ENCODE assay signal across 9 mouse cellular contexts in genomic region chr4:41696930-41697841, GRCm38 (mm10). TPM values are rescaled to one million over a fixed set of nuclear protein-coding genes. Genes with fewer than 3 reads are reported as not detected.
DNase-seq lines count a peak whose midpoint lies in the region; ATAC-seq and TF ChIP-seq lines count a peak whose summit lies in the region.
"Not testable (repeated sequence)": the region's sequence is repeated elsewhere in the genome, so short reads cannot be mapped to it uniquely, and the experiment has no call there.
"Had no signal": no experiment of that assay in that cellular context is flagged by ENCODE, and none has a peak within 500 bp of the region (broad histone marks: within the 10 kb centered on the region; RNA-seq: fewer than 3 reads in every experiment).

Gene Cntfr, minus strand, starts transcription at chr4:41697089.

- H3K79me2 ChIP-seq in C2C12 (ENCODE audit: control insufficient read depth, insufficient read depth); liver, adult 2 months (ENCODE audit: control insufficient read depth, insufficient read depth, low read length): not testable (repeated sequence)

- not testable (repeated sequence) for ATAC-seq in forebrain, embryonic 11.5 days (replicated peaks; ENCODE audit: low FRiP score); heart, embryonic 14.5 days (ENCODE audit: insufficient number of reproducible peaks, insufficient read depth, low FRiP score, low read depth); kidney, postnatal 0 days (replicated peaks; ENCODE audit: low FRiP score, low read depth); stomach, embryonic 14.5 days (ENCODE audit: insufficient number of reproducible peaks, insufficient read depth, low FRiP score, low read depth)

- not testable (repeated sequence) for H3K9me3 ChIP-seq in forebrain, embryonic 11.5 days (ENCODE audit: control insufficient read depth, low read length); heart, embryonic 14.5 days (ENCODE audit: control insufficient read depth, low read length); kidney, postnatal 0 days (replicated peaks; ENCODE audit: low read length); stomach, embryonic 14.5 days (ENCODE audit: control insufficient read depth, low read depth, low read length)

- not testable (repeated sequence) for H3K9ac ChIP-seq in forebrain, embryonic 11.5 days (ENCODE audit: low read length); heart, embryonic 14.5 days (ENCODE audit: low read length); kidney, postnatal 0 days (ENCODE audit: low read depth, low read length); liver, adult 2 months (ENCODE audit: low read depth, low read length); stomach, embryonic 14.5 days (replicated peaks; ENCODE audit: low read depth, low read length)

- not testable (repeated sequence) for H3K27ac ChIP-seq in forebrain, embryonic 11.5 days (ENCODE audit: low read depth, low read length); heart, embryonic 14.5 days (replicated peaks in 1 of 2; ENCODE audit: control insufficient read depth in 1 of 2, insufficient read depth in 1 of 2, low read depth in 2 of 2, low read length in 2 of 2); kidney, postnatal 0 days; liver, adult 2 months (replicated peaks; ENCODE audit: insufficient read depth, low read depth, low read length); stomach, embryonic 14.5 days (ENCODE audit: low read length)

- H3K27me3 ChIP-seq in C2C12 (ENCODE audit: control insufficient read depth, insufficient read depth, insufficient read length); forebrain, embryonic 11.5 days (ENCODE audit: control insufficient read depth, insufficient read depth, low read length); heart, embryonic 14.5 days (ENCODE audit: control insufficient read depth, insufficient read depth, low read length); kidney, postnatal 0 days (ENCODE audit: insufficient read depth, low read length); liver, adult 2 months (ENCODE audit: control insufficient read depth, insufficient read depth, low read length); stomach, embryonic 14.5 days (ENCODE audit: control insufficient read depth, insufficient read depth, low read length): not testable (repeated sequence)

- H3ac ChIP-seq in C2C12 (ENCODE audit: control insufficient read depth, insufficient read length, low read depth), result not testable (repeated sequence)

- not testable (repeated sequence) for H3K36me3 ChIP-seq in C2C12 (ENCODE audit: control insufficient read depth, insufficient read depth); forebrain, embryonic 11.5 days (ENCODE audit: control insufficient read depth, insufficient read depth, low read length); heart, embryonic 14.5 days (ENCODE audit: control insufficient read depth, insufficient read depth, low read length); kidney, postnatal 0 days (ENCODE audit: insufficient read depth, low read length); liver, adult 2 months (ENCODE audit: control insufficient read depth, insufficient read depth, low read length); stomach, embryonic 14.5 days (ENCODE audit: control insufficient read depth, insufficient read depth, low read length)

- TF ChIP-seq CTCF in C2C12 (IDR thresholded peaks at IDR 0.05; ENCODE audit: control insufficient read depth, insufficient read depth, insufficient read length), result peak; percentile 82
- peak; percentile 71 for TF ChIP-seq CTCF in kidney, postnatal 0 days (IDR thresholded peaks at IDR 0.05; ENCODE audit: low read depth)
- peak; percentile 81 for TF ChIP-seq CTCF in liver, adult 2 months (IDR thresholded peaks at IDR 0.05; ENCODE audit: low read depth, low read length)

- not testable (repeated sequence) for H3K79me3 ChIP-seq in C2C12 (ENCODE audit: low read depth)

- H3K4me3 ChIP-seq in C2C12 (ENCODE audit: insufficient read depth, poor library complexity, severe bottlenecking); forebrain, embryonic 11.5 days (ENCODE audit: low read depth, low read length); kidney, postnatal 0 days (replicated peaks; ENCODE audit: low read depth, low read length); stomach, embryonic 14.5 days (ENCODE audit: low read depth, low read length): not testable (repeated sequence)
- H3K4me3 ChIP-seq in heart, embryonic 14.5 days (ENCODE audit: control insufficient read depth in 1 of 2, insufficient read depth in 1 of 2, low read depth in 1 of 2, low read length in 2 of 2), result peak within 1 kb of the TSS in 1 of 2 experiments; percentile 9; a peak in 1 of 4 replicates
- peak within 1 kb of the TSS; percentile 33; the same call in 1 of the 2 replicates for H3K4me3 ChIP-seq in liver, adult 2 months (ENCODE audit: insufficient read depth, low read depth, low read length)

- peak within 1 kb of the TSS; percentile 36; the same call in 1 of the 2 replicates for H3K4me2 ChIP-seq in forebrain, embryonic 11.5 days (ENCODE audit: low read depth, low read length, severe bottlenecking)
- peak within 1 kb of the TSS; percentile 37 for H3K4me2 ChIP-seq in heart, embryonic 14.5 days (ENCODE audit: low read length)
- not testable (repeated sequence) for H3K4me2 ChIP-seq in kidney, postnatal 0 days (ENCODE audit: low read length); stomach, embryonic 14.5 days (replicated peaks; ENCODE audit: low read depth, low read length)

- H3K4me1 ChIP-seq in forebrain, embryonic 11.5 days (replicated peaks; ENCODE audit: control insufficient read depth, insufficient read depth, low read length); heart, embryonic 14.5 days (ENCODE audit: control insufficient read depth in 2 of 2, insufficient read depth in 2 of 2, low read length in 2 of 2); kidney, postnatal 0 days (replicated peaks; ENCODE audit: insufficient read depth, low read length); liver, adult 2 months (ENCODE audit: control insufficient read depth, insufficient read depth, low read length); stomach, embryonic 14.5 days (ENCODE audit: control insufficient read depth, insufficient read depth, low read length): not testable (repeated sequence)

- 14% methylated on average over 24 of the region's 40 CpGs for WGBS in forebrain, embryonic 11.5 days
- 11% methylated on average over 29 of the region's 40 CpGs for WGBS in heart, embryonic 14.5 days
- WGBS in kidney, postnatal 0 days, result 18% methylated on average over 29 of the region's 40 CpGs
- whole genome bisulfite sequencing in liver, adult 2 months, result 13% methylated on average over 36 of the region's 40 CpGs
- WGBS in stomach, embryonic 14.5 days, result 16% methylated on average over 32 of the region's 40 CpGs

- TF ChIP-seq POLR2A in liver, adult 2 months (IDR thresholded peaks at IDR 0.05; ENCODE audit: extremely low read depth, insufficient read depth, low read length), result not testable (repeated sequence)

- peak; percentile 50 for DNase-seq in c-Kit-positive CD71-negative TER-119-negative erythroid progenitor cells, embryonic 14.5 days (ENCODE audit: low read depth)
- DNase-seq in forebrain, embryonic 11.5 days (ENCODE audit: low spot score), result peak; percentile 92
- DNase-seq in kidney, postnatal 0 days (ENCODE audit: low spot score), result peak; percentile 78
- not testable (repeated sequence) for DNase-seq in liver, adult 2 months (ENCODE audit: extremely low read depth, low read depth, low spot score)
- peak; percentile 53 to 74 for DNase-seq in natural killer cell, adult 2 months (ENCODE audit: low spot score in 2 of 2)

RNA-seq across cellular contexts. Expression of gene Cntfr, which starts in this region (rescaled TPM):
- polyA plus RNA-seq in C2C12 (2012; fragmentation: generic; extraction: Trizol), result 0.05 TPM
- 35.2 and 37.1 TPM in 2 replicates for polyA plus RNA-seq in forebrain, embryonic 11.5 days (2014; fragmentation: Nextera tagmentation; extraction: Ambion mirVana)
- 1.2 and 2.8 TPM in 2 replicates for polyA plus RNA-seq in heart, embryonic 14.5 days (2014; fragmentation: Nextera tagmentation; extraction: Ambion mirVana)
- 8.6 and 8.7 TPM in 2 replicates for polyA plus RNA-seq in kidney, postnatal 0 days (2015; fragmentation: Nextera tagmentation; extraction: Ambion mirVana)
- 0.74 and 0.87 TPM in 2 replicates for total RNA-seq in liver, adult 2 months (2014; rRNA removed)
- 1.8 and 2.3 TPM in 2 replicates for polyA plus RNA-seq in liver, adult 2 months (2012; rRNA removed)
- polyA plus RNA-seq in stomach, embryonic 14.5 days (2014; fragmentation: Nextera tagmentation; extraction: Ambion mirVana), result 9.3 and 11.3 TPM in 2 replicates
- total RNA-seq: MEL had no signal
